Mouse (Mus musculus) MEL (cell line): ENCODE results near the gene Ddx56. TPM values are rescaled to one million over a fixed set of nuclear protein-coding genes. Genes with fewer than 3 reads are reported as not detected.

Experiments
- DNase-seq: peaks from one replicate; pipeline ENCODE4 v3.0.0; 2011; ENCODE audit warnings: low read depth, low spot score
- H3K27ac ChIP-seq: 2 replicates; pipeline ENCODE4 v1.5.1; 2012; ENCODE audit warnings: low read depth, mild to moderate bottlenecking, control low read depth, low read length, moderate library complexity; ENCODE audit not compliant: control insufficient read depth
- H3K27me3 ChIP-seq, 2 experiments: fragments of 150-350 bp in 1 of 2; sonication (generic) in 1 of 2; 2 replicates each; pipeline ENCODE4 v1.6.1; 2012; ENCODE audit warnings: low read length in 2 of 2, mild to moderate bottlenecking in 2 of 2, improper control_type of control experiment in 1 of 2, moderate library complexity in 1 of 2; ENCODE audit not compliant: insufficient read depth in 2 of 2, control insufficient read depth in 1 of 2
- H3K36me3 ChIP-seq, 2 experiments: 2 replicates each; pipeline ENCODE4 v1.6.1; 2012 to 2014; ENCODE audit warnings: low read length in 2 of 2, improper control_type of control experiment in 1 of 2, inconsistent platforms in 1 of 2, mild to moderate bottlenecking in 1 of 2; ENCODE audit not compliant: insufficient read depth in 2 of 2, control insufficient read depth in 1 of 2
- H3K4me1 ChIP-seq, 2 experiments: fragments of 150-350 bp in 1 of 2; sonication (generic) in 1 of 2; 2 replicates each; pipeline ENCODE4 v1.6.1; 2012; ENCODE audit warnings: low read length in 2 of 2, improper control_type of control experiment in 1 of 2, mild to moderate bottlenecking in 1 of 2; ENCODE audit not compliant: insufficient read depth in 2 of 2, control insufficient read depth in 1 of 2
- H3K4me3 ChIP-seq, 2 experiments: fragments of 150-350 bp in 1 of 2; sonication (generic) in 1 of 2; 2 replicates each; pipeline ENCODE4 v1.5.1; 2012; ENCODE audit warnings: low read depth in 2 of 2, low read length in 2 of 2, mild to moderate bottlenecking in 2 of 2, moderate library complexity in 2 of 2, control low read depth in 1 of 2, improper control_type of control experiment in 1 of 2; ENCODE audit not compliant: control insufficient read depth in 1 of 2, insufficient read depth in 1 of 2
- H3K79me2 ChIP-seq: 2 replicates; pipeline ENCODE4 v1.6.1; 2012; ENCODE audit warnings: mild to moderate bottlenecking, low read length, moderate library complexity; ENCODE audit not compliant: control insufficient read depth, poor library complexity, insufficient read depth
- H3K9ac ChIP-seq: 2 replicates; pipeline ENCODE4 v1.6.1; 2012; ENCODE audit warnings: low read depth, mild to moderate bottlenecking, control low read depth, low read length, moderate library complexity; ENCODE audit not compliant: control insufficient read depth, poor library complexity, severe bottlenecking
- H3K9me3 ChIP-seq: fragments of 150-350 bp; sonication (generic); replicated peaks from 2 replicates; pipeline ENCODE4 v1.6.1; 2012; ENCODE audit warnings: mild to moderate bottlenecking, low read length, improper control_type of control experiment, moderate library complexity; ENCODE audit not compliant: insufficient read depth
- CTCF ChIP-seq, 3 experiments: IDR thresholded peaks in 2 of 3; conservative IDR thresholded peaks in 1 of 3; 2 replicates each; pipeline ENCODE4 v1.5.1; 2011 to 2012; ENCODE audit warnings: low read length in 3 of 3, low read depth in 2 of 3, mild to moderate bottlenecking in 2 of 3, improper control_type of control experiment in 1 of 3, inconsistent platforms in 1 of 3, mixed read lengths in 1 of 3, moderate library complexity in 1 of 3; ENCODE audit not compliant: control insufficient read depth in 1 of 3, insufficient read depth in 1 of 3, poor library complexity in 1 of 3, severe bottlenecking in 1 of 3
- ELF1 ChIP-seq: IDR thresholded peaks from 2 replicates; pipeline ENCODE4 v1.6.1; 2014; ENCODE audit warnings: low read depth, mild to moderate bottlenecking, inconsistent platforms, low read length, improper control_type of control experiment, moderate library complexity
- ETS1 ChIP-seq: IDR thresholded peaks from 2 replicates; pipeline ENCODE4 v1.6.1; 2012; ENCODE audit warnings: low read depth, mild to moderate bottlenecking, inconsistent platforms, low read length, improper control_type of control experiment, moderate library complexity
- GABPA ChIP-seq: IDR thresholded peaks from 2 replicates; pipeline ENCODE4 v1.6.1; 2012; ENCODE audit warnings: low read depth, mild to moderate bottlenecking, inconsistent platforms, low read length, improper control_type of control experiment, moderate library complexity
- MAFK ChIP-seq: IDR thresholded peaks from 2 replicates; pipeline ENCODE4 v1.6.1; 2011; ENCODE audit warnings: low read depth, mild to moderate bottlenecking, low read length, improper control_type of control experiment, borderline replicate concordance
- MEF2A ChIP-seq: IDR thresholded peaks from 2 replicates; pipeline ENCODE4 v1.6.1; 2014; ENCODE audit warnings: low read depth, mild to moderate bottlenecking, inconsistent platforms, low read length, improper control_type of control experiment; ENCODE audit not compliant: poor library complexity, insufficient replicate concordance, severe bottlenecking; ENCODE audit errors: extremely low read depth
- MXI1 ChIP-seq: IDR thresholded peaks from 2 replicates; pipeline ENCODE4 v1.6.1; 2011; ENCODE audit warnings: mild to moderate bottlenecking, low read depth, low read length, improper control_type of control experiment
- NRF1 ChIP-seq: IDR thresholded peaks from 2 replicates; pipeline ENCODE4 v1.6.1; 2014; ENCODE audit warnings: low read depth, mild to moderate bottlenecking, inconsistent platforms, low read length, improper control_type of control experiment, moderate library complexity; ENCODE audit not compliant: poor library complexity, insufficient read depth, severe bottlenecking
- POLR2A ChIP-seq, 2 experiments: IDR thresholded peaks; 2 replicates each; pipeline ENCODE4 v1.6.1; 2011 to 2012; ENCODE audit warnings: low read length in 2 of 2, mild to moderate bottlenecking in 2 of 2, control low read depth in 1 of 2, improper control_type of control experiment in 1 of 2, low read depth in 1 of 2, moderate library complexity in 1 of 2; ENCODE audit not compliant: control insufficient read depth in 1 of 2, insufficient read depth in 1 of 2, poor library complexity in 1 of 2
- RCOR1 ChIP-seq: IDR thresholded peaks from 2 replicates; pipeline ENCODE4 v1.6.1; 2012; ENCODE audit warnings: low read depth, mild to moderate bottlenecking, inconsistent platforms, low read length, improper control_type of control experiment
- SMC3 ChIP-seq: IDR thresholded peaks from 2 replicates; pipeline ENCODE4 v1.6.1; 2011; ENCODE audit warnings: low read depth, low read length, improper control_type of control experiment
- TCF12 ChIP-seq: IDR thresholded peaks from 2 replicates; pipeline ENCODE4 v1.6.1; 2014; ENCODE audit warnings: low read depth, mild to moderate bottlenecking, inconsistent platforms, low read length, improper control_type of control experiment, moderate library complexity
- UBTF ChIP-seq: IDR thresholded peaks from 2 replicates; pipeline ENCODE4 v1.6.1; 2012; ENCODE audit warnings: low read depth, mild to moderate bottlenecking, inconsistent platforms, low read length, improper control_type of control experiment, moderate library complexity, borderline replicate concordance; ENCODE audit not compliant: insufficient read depth
- USF1 ChIP-seq: IDR thresholded peaks from 2 replicates; pipeline ENCODE4 v1.6.1; 2014; ENCODE audit warnings: low read depth, mild to moderate bottlenecking, inconsistent platforms, low read length, improper control_type of control experiment, moderate library complexity
- USF2 ChIP-seq, 2 experiments: IDR thresholded peaks; 2 replicates each; pipeline ENCODE4 v1.6.1; 2011 to 2012; ENCODE audit warnings: improper control_type of control experiment in 2 of 2, low read length in 2 of 2, borderline replicate concordance in 1 of 2, inconsistent platforms in 1 of 2, low read depth in 1 of 2, mild to moderate bottlenecking in 1 of 2; ENCODE audit not compliant: insufficient read depth in 1 of 2
- ZC3H11A ChIP-seq: IDR thresholded peaks from 2 replicates; pipeline ENCODE4 v1.6.1; 2012; ENCODE audit warnings: low read depth, mild to moderate bottlenecking, inconsistent platforms, low read length, improper control_type of control experiment
- ZKSCAN1 ChIP-seq: IDR thresholded peaks from 2 replicates; pipeline ENCODE4 v1.6.1; 2012; ENCODE audit warnings: low read depth, mild to moderate bottlenecking, inconsistent platforms, low read length, improper control_type of control experiment, moderate library complexity
- ZMIZ1 ChIP-seq: IDR thresholded peaks from 2 replicates; pipeline ENCODE4 v1.6.1; 2012; ENCODE audit warnings: low read depth, mild to moderate bottlenecking, inconsistent platforms, low read length, improper control_type of control experiment, moderate library complexity
- polyA plus RNA-seq, 2 experiments: library from polyadenylated mRNA; stranded (reverse) in 1 of 2; unstranded in 1 of 2; fragments of >175 nt in 1 of 2; fragments of >200 nt in 1 of 2; gene quantifications; 2 replicates each; pipeline versions ENCODE4 v1.2.1 to v1.2.4; 2012; ENCODE audit warnings: low replicate concordance in 2 of 2, low read depth in 1 of 2; ENCODE audit not compliant: insufficient read length in 2 of 2, insufficient read depth in 1 of 2, missing spikeins in 1 of 2
- total RNA-seq: library from RNA; depleted of rRNA; stranded (reverse); fragments of 300-350 nt; gene quantifications from 2 replicates; pipeline ENCODE4 v1.2.3, GENCODE M21; 2012

Gene Ddx56
- total and polyA plus RNA-seq, 3 experiments, result 138 to 201 TPM; not detected in 1

DNA sequence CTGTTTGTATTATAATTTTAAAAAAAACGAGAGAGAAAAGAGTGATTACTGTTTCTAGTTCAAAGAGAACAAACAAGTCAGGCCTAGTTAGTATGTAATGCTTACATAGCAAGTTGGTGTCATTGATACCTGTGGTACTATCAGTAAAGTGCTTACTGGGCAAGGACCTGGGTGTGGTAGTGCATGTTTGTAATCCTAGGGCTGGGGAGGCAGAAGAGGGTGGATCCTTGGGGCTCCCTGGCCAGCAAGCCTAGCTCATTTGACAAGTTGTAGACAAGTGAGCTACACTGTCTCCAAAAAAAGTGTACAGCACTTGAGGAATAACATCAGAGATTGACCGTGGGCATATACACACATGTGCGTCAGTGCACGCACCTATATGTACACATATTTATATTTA lies 27.1 kb upstream of the Ddx56 start:
- no peak for DNase-seq
- Histone ChIP-seq H3K4me3 (no peak overlapping the region), H3K4me1 (peaks cover 18 to 20% of the 10 kb centered on the region in 2 experiments), H3K79me2 (peaks cover 36% of the 10 kb centered on the region), H3K27me3 (no peaks in the 10 kb centered on the region), H3K9me3 (no peaks in the 10 kb centered on the region), H3K36me3 (peaks cover 20 to 39% of the 10 kb centered on the region in 2 experiments), H3K27ac (no peak overlapping the region), H3K9ac (no peak overlapping the region)
- TF ChIP-seq SMC3 (no peak), GABPA (no peak), NRF1 (no peak), ELF1 (no peak), ZC3H11A (no peak), MXI1 (no peak), USF1 (no peak), CTCF (IDR thresholded peaks at IDR 0.05 in 2 of 3, conservative IDR thresholded peaks at IDR 0.05 in 1 of 3; ENCODE audit: control insufficient read depth in 1 of 3, insufficient read depth in 1 of 3, low read depth in 2 of 3, low read length in 3 of 3, poor library complexity in 1 of 3, severe bottlenecking in 1 of 3) (no peak), RCOR1 (no peak), MEF2A (no peak), ETS1 (no peak), MAFK (no peak), ZKSCAN1 (no peak), TCF12 (no peak), USF2 (IDR thresholded peaks at IDR 0.05; ENCODE audit: borderline replicate concordance in 1 of 2, insufficient read depth in 1 of 2, low read depth in 1 of 2, low read length in 2 of 2) (no peak), ZMIZ1 (no peak)

GRCm38 (mm10) chr11:6293601-6294000 lies 26.0 kb upstream of the Ddx56 start:
- H3K79me2 ChIP-seq, result peaks cover 36% of the 10 kb centered on the region
- H3K4me1 ChIP-seq, result peaks cover 18 to 20% of the 10 kb centered on the region in 2 experiments
- H3K36me3 ChIP-seq, result peaks cover 16 to 39% of the 10 kb centered on the region in 2 experiments
- H3K27ac ChIP-seq, result no peak overlapping the region
- H3K27me3 ChIP-seq, result no peaks in the 10 kb centered on the region
- DNase-seq, result no peak
- no peak overlapping the region for H3K4me3 ChIP-seq
- no peaks in the 10 kb centered on the region for H3K9me3 ChIP-seq
- no peak for TF ChIP-seq GABPA
- no peak for TF ChIP-seq UBTF
- TF ChIP-seq POLR2A (IDR thresholded peaks at IDR 0.05; ENCODE audit: control insufficient read depth in 1 of 2, insufficient read depth in 1 of 2, low read depth in 1 of 2, low read length in 2 of 2, poor library complexity in 1 of 2), result no peak
- no peak overlapping the region for H3K9ac ChIP-seq
